Mouse (Mus musculus) spleen, postnatal 36 days (tissue): ENCODE data around the gene Cdh22.

Experiments used
- DNase-seq, 2 experiments: peaks; one replicate each; pipeline ENCODE4 v3.0.0; 2022; ENCODE audit warnings: low spot score in 2 of 2, mixed read lengths in 1 of 2

The Cdh22 gene

GRCm38 (mm10) chr2:165234613-165235291 is at the start of gene Cdh22:
TSS of gene Cdh22 (minus strand) at chr2:165234853.
- DNase-seq: no peak

GRCm38 (mm10) chr2:165284377-165284776 is 49.7 kb upstream of the Cdh22 start:
- no peak for DNase-seq

- no peak for DNase-seq
These were observed 49.0 kb upstream of the Cdh22 start for GRCm38 (mm10) chr2:165283644-165284043.

GRCm38 (mm10) chr2:165281779-165282311 is 47.2 kb upstream of the Cdh22 start:
- DNase-seq: no peak

- no peak for DNase-seq
These were observed 44.7 kb upstream of the Cdh22 start for GRCm38 (mm10) chr2:165279351-165279750.

- no peak for DNase-seq
These were observed 42.6 kb upstream of the Cdh22 start for GRCm38 (mm10) chr2:165277188-165277740.

- DNase-seq: peak; percentile 40 to 66
These were observed 41.2 kb upstream of the Cdh22 start for GRCm38 (mm10) chr2:165275824-165276223.

- DNase-seq: no peak
These were observed 40.5 kb upstream of the Cdh22 start for GRCm38 (mm10) chr2:165275124-165275640.

- DNase-seq: no peak
These were observed 38.9 kb upstream of the Cdh22 start for GRCm38 (mm10) chr2:165273589-165273988.

GRCm38 (mm10) chr2:165271326-165271725 is 36.7 kb upstream of the Cdh22 start:
- no peak for DNase-seq

GRCm38 (mm10) chr2:165270858-165271257 is 36.2 kb upstream of the Cdh22 start:
- DNase-seq: peak in 1 of 2 experiments; percentile 13

- no peak for DNase-seq
These were observed 32.1 kb upstream of the Cdh22 start for GRCm38 (mm10) chr2:165266739-165267138.

GRCm38 (mm10) chr2:165263861-165264260 is 29.2 kb upstream of the Cdh22 start:
- DNase-seq: no peak

GRCm38 (mm10) chr2:165262274-165262990 is 27.8 kb upstream of the Cdh22 start:
- no peak for DNase-seq

- DNase-seq: no peak
These were observed 25.2 kb upstream of the Cdh22 start for GRCm38 (mm10) chr2:165259859-165260258.

GRCm38 (mm10) chr2:165258321-165258720 is 23.7 kb upstream of the Cdh22 start:
- no peak for DNase-seq

- no peak for DNase-seq
These were observed 22.6 kb upstream of the Cdh22 start for GRCm38 (mm10) chr2:165257151-165257834.

- DNase-seq: no peak
These were observed 21.6 kb upstream of the Cdh22 start for GRCm38 (mm10) chr2:165256213-165256612.

- DNase-seq: no peak
These were observed 19.2 kb upstream of the Cdh22 start for GRCm38 (mm10) chr2:165253867-165254266.

GRCm38 (mm10) chr2:165253269-165253668 is 18.6 kb upstream of the Cdh22 start:
- no peak for DNase-seq

GRCm38 (mm10) chr2:165252801-165253200 is 18.1 kb upstream of the Cdh22 start:
- DNase-seq: no peak

- DNase-seq: no peak
These were observed 17.7 kb upstream of the Cdh22 start for GRCm38 (mm10) chr2:165252381-165252780.
